Mouse (Mus musculus): Measurements from ENCODE around the gene Nup133.

The Nup133 gene

DNA sequence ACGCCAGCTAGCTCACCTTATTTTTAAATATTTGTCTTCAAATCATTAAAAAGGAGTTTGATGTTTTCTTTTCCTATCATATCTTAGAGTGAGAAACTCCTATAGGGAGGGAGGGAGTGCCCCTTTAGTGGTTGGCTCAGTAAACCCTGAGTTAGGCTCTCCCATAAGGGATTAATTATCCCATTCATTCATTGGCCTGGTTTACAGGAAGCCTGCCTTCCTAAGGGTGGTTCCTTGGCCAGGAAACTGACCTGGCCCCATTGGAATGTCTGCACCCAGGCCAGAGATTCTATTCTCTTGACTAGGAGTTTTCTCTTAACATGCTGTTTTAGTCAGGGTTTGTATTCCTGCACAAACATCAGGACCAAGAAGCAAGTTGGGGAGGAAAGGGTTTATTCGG, 61.1 kb downstream of the Nup133 start:
- DNase-seq (ENCODE audit: low read depth, low spot score), result no peak

DNA sequence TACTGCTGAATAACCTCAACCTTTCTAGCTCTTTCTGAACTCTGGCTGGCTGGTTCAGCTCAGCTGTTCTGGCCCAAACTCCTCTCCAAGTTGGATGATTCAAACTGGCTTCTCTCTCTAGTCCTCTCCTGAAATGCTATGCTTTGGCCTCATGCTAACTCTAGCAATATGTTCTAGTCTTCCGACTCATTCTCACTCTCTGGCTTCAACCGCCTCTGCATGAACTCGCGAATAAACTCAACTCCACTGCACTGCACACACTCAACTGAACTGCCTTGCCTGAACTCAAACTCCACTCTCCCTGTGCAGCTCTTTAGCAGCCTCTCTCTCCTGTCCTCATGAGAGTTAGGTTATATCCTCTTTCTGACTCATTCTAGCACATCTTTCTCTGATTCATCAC, 61.9 kb downstream of the Nup133 start:
- DNase-seq (ENCODE audit: low read depth, low spot score), result no peak

DNA sequence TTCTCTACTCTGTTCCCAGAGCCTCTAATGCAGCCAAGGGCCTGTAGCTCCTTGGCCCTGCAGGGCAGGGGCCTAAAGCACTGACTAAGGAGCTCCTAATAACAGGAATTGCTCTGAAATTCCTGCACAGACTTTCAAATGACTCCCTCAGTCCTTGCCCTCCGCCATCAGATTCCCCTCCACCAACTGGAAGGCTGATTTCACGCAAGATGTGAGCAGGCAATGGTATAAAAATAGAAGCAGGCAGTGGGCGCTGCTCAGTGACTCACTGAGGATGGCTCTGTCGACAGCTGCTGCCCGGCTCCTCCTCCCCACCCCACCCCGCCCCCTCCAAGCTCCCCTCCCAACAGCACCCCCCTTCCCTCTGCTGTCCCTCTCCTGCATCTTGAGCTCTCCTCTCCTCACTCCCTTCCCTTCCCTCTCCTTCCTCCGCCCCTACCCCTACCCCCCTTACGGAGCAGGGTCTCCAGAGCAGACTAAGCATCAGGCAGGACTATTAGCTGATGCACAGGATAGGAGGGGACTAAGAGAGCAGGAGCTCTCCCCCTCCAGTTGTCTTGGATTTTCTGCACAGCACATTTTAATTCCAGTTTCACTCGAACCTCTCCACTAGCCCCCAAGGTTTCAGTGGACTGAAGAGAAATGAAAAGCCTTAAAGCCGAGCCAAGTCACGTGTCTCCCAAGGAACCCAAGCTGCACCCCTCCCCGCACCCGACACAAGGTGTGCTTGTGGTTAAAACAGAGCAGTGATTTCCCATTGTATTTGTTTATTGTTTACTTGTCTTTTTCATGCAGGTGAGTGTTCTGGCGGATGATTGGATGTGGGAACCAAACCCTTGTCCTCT, 64.1 kb downstream of the Nup133 start:
- DNase-seq (ENCODE audit: low read depth, low spot score), result peak; percentile 81

DNA sequence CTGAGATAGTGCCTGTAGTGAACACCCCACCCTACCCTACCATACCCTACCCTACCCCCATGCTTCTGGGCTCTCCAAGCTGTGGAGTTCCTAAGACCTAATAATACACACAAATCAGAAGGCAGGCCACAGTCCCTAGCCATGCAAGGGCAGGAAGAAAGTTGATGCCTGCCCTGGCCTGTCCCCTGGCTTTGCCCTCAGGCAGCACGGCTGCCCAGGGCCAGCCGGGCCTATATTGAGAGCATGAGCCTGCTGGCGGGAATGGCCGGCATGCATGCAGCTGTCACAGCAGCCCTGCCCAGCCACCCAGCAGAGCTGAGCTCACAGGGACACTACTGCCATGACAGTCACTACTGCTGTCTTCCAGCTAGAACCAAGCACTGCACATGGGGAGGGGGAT, 66.0 kb downstream of the Nup133 start:
- peak; percentile 96 for DNase-seq (ENCODE audit: low read depth, low spot score)

DNA sequence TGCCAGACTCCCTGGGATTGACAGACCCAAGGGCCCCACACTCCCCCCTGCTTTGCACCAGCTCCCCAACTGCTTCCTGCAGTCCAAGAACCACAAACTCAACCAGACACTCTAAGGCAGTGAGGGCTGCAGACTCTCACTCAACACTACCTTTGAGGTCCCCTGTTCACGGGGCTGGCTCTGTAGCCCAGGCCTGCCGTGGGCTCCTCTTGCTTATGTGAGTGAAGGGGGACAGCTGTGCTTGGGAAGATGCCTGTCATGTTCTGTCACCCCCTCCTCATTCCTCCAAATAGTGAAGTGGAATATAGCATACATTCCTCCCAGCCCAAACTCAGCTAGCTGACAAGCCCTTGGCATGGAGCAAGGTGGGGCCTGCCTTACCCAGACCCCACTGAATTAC, 66.7 kb downstream of the Nup133 start:
- DNase-seq (ENCODE audit: low read depth, low spot score), result no peak

DNA sequence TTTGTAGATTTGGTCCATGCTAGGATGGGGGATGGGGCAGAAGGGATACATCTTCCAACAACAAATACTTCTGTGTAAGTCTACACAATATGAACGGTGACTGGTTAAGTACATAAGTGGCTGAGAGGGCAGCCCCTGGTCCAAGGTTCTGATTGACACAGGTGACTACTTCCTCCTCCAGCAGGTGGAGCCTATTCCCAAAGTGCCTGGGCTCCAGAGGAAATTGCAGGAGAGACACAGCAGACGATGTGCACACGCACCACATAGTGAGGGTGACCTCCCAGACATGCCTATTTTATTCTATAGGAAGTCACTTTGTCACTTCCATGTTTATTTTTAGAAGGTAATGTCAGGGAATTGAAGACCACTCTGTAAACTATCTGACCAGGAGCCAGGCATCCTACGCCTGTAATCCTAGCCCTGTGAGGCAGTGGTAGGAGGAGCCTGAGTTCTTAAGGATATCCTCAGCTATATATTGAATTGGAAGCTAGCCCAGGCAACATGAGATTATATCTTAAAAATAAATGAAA, 68.2 kb downstream of the Nup133 start:
- DNase-seq (ENCODE audit: low read depth, low spot score), result no peak

DNA sequence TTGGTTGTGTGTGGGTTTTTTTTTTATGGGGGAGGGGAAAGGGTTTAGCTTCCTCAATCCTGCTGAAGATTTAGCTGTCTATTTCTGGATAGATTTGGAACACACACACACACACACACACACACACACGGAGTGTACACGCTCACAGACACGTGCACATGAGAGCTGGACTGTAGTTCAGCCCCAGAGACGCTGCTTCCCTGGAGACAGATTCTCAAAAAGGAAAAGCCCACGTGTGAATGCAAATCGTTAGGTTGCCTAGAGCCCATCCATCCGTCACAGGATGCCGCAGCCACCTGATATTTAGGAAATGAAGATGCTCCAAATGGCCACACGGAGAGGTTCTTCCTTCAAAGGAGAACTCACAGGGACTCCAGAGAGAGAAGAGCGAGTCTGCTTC, 68.8 kb downstream of the Nup133 start:
- no peak for DNase-seq (ENCODE audit: low read depth, low spot score)

DNA sequence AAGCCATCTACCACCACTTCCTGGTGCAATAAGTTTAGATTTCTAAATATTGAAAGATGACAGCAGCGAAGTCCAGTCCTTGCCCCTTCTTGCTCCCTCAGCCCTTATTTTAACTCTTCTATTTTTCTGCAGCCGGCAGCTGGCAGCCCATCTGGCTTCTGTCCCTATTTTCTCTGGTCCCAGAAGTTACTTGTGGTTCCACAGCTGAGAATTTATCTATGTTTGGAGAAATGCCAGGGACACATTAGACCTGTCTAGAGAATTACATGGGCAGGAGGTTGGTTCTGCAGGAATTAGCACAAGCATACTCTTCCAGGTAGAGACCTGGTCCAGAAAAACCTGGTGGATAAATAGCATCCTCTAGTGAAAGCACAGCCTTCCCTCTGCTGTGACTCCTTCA, 71.2 kb downstream of the Nup133 start:
- no peak for DNase-seq (ENCODE audit: low read depth, low spot score)

DNA sequence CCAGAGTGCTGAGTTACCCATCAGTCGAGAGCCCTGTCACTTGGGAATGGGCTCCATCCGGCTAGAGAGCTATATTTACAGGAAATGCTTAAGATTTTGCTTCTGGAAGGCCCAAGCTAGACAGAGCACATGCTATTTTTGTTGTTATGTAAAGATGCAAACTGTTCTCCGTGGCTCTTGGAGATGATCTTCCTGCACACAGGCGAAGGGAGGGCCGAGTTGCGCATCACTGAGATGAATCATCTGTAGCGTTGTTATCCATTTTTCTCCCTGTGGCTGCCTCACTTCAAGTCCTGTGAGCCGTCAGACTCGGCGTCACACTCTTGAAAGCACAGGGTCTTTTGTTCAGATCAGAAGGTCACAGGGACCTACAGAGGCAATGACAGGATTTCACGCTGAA, 74.7 kb downstream of the Nup133 start:
- no peak for DNase-seq (ENCODE audit: low read depth, low spot score)

DNA sequence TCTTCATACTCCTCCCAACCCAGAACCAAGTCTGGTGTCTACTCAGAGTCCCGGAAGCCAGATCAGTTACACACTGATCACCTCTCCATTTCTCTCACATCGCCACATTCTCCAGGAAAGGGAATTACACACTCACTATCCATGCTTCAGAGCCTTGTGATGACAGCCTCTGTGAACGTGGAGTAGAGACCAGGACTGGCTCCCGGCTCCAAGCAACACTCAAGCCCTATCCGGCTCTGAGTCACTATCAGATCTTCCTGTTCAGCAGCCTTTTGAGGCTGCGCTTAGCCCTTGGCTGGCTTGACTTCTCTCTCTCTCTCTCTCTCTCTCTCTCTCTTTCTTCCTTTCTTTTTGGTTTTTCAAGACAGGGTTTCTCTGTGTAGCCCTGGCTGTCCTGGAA, 75.7 kb downstream of the Nup133 start:
- no peak for DNase-seq (ENCODE audit: low read depth, low spot score)

DNA sequence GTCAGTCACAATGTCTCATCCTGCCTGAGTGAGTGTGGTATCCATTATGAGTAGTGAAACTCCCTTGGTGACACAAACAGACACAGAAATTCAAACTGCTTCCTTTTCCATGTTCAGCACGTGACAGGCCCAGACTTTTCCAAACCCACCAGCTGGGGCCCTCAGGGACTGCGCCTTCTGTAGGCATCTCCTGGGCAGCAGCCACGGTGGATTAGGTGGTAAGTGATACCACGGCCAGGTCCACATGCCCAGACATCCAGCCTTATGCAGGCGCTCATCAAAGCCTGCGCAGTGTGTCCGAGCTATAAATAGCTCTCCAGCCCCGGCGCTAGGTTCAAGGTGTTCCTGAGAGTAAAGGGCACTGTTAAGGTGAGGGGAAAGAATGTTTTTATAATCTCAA, 77.0 kb downstream of the Nup133 start:
- peak; percentile 93 for DNase-seq (ENCODE audit: low read depth, low spot score)

DNA sequence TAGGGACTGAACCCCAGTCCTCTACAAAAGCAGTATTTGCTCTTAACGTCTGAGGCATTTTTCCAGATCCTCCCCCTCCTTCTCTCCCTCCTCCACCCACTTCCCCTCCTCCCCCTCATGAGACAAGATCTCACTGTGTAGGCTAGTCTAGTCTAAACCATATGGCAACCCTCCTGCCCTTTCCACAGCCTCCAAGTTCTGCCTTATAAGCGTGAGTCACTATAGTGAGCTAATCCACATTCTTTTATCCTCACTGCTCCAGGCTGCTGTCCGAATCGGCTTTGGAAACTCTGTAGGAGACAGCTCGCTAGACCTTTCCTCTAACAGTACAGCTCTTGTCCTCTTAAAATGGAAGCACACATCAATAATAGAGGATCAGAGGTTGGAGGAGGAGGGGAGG, 82.1 kb downstream of the Nup133 start:
- no peak for DNase-seq (ENCODE audit: low read depth, low spot score)

DNA sequence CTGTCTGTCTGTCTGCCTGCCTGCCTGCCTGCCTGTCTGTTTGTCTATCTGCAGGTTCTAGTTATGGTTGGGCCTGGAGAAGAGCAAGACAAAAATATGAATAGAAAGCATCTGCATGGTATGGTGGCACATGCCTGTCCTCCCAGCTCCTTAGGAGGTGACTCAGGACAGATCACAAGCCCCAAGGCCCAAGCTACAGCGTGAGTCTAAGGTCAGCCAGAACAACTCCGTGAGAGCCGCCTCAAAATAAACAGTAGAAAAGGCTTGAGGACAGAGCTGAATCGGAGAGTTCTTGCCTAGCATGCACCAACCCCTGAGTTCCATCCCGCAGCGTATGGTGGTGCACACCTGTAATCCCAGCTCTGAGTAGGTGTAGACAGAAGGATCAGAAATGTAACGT, 83.3 kb downstream of the Nup133 start:
- no peak for DNase-seq (ENCODE audit: low read depth, low spot score)

DNA sequence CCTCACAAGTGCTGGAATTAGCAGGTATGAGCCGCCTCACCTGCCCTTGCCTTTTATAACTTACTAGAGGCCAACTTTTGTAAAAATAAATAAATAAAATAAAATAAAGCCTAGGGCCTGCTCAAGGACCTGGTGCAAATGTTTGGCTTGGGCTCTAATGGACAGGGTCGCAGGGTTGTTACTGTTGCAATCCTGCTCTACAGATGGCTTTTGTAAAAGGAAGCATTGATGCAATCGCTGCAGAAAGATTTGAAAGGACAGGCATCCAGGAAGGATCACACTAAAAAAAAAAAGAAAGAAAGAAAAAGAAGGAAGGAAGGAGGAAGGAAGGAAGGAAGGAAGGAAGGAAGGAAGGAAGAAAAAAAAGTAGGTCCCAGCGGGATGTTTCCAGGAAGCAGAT, 88.7 kb downstream of the Nup133 start:
- DNase-seq (ENCODE audit: low read depth, low spot score), result no peak

DNA sequence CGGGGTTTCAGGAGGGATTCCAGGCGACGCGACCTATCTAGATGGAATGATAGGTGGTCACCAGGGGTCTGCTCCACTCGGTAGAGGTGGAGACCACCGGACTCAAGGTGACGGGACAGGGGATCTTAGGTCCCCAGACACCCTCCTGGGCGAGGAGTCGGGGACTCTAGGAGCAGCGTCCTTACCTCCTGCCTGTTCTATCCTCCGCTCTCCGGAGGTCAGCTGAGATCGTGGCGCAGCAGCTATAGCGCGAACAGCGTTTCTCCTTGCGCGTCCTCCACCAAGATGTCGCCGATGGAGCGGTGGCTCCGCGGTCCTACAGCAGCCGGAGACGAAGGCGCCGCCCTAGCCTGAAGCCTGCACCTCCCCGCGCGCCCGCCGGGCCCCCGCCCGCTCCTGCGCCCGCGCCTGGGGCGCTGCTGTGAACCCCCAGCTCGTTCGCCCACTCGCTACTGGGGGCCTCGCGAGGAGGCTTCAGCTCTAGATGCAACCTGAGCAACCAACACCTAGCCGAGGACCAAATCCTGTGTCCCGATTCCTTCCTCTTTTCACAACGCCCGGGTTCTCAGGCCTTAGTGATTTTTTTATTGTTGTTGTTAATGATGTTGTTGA, 89.3 kb downstream of the Nup133 start, which contains the start of gene Ccsap:
Gene Ccsap, minus strand, starts transcription at position 562 of the 612 bp plus-strand sequence.
- no peak for DNase-seq (ENCODE audit: low read depth, low spot score)

DNA sequence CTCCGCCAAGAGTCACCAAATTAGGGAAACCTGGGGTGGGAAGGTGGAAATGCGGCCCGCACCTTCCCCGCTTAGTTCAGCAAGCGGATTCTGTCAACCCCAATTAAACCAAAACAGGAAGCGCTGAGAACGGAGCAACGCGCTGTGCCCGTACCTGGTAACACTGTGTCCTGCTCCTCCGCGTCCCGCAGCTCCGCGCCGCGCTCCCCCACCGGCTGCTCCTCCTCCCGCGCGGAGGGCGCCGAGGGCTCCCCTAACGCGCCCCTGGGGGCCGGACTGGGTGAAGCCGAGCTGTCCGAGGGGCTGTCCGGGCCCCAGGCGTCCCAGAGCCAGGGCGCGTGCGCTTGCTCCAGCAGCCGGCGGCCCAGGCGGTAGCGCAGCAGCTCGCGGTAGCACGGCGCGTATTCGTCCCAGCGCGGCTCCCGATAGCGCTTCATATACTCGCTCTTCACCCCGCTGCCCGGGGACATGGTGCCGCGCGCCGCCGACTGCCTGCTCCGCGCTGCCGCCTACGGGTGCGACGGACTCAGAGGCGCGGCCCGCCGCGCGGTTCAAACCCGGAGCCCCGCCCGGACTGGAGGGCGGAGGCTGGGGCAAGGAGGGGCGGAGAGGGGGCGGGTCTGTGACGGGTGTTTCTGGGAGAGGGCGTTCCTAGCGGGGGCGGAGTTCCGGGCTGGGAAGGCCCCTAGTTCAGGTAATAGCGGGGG, 90.0 kb downstream of the Nup133 start:
- peak; percentile 80 for DNase-seq (ENCODE audit: low read depth, low spot score)

DNA sequence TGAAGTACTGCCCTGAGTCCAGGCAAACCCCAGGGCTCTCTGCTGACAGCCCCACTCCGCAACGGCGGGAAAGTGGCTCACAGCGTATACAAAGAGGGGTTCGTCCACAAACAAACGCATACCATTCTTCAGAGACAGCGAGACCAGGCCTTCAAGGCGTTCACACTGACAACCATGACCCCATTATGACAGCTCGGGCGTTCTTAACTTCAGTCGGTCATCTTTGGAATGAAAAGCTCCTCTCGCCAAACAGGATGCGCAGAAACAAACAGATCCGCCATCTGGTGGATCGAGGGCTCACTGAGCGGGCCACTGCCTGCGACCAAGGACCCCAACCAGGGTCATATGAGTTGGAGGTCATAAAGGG, 90.5 kb downstream of the Nup133 start:
- no peak for DNase-seq (ENCODE audit: low read depth, low spot score)

DNA sequence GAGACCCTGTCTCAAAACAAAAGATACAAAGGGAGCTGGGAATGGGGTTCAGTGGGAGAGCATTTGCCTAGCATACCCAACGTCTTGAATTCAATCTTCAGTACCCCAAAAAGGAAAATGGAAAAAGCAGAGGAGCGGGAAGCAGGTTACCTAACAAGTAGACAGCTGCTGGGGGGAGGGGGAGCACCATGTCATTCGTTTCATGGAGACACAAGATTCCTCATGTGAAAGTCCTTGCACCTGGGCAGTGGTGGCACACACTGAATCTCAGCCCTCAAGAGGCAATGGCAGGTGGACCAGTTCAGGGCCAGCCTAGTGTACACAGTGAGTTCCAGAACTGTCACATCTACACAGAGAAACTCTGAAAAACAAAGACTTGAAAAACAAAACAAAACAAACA, 91.7 kb downstream of the Nup133 start:
- DNase-seq (ENCODE audit: low read depth, low spot score), result no peak

DNA sequence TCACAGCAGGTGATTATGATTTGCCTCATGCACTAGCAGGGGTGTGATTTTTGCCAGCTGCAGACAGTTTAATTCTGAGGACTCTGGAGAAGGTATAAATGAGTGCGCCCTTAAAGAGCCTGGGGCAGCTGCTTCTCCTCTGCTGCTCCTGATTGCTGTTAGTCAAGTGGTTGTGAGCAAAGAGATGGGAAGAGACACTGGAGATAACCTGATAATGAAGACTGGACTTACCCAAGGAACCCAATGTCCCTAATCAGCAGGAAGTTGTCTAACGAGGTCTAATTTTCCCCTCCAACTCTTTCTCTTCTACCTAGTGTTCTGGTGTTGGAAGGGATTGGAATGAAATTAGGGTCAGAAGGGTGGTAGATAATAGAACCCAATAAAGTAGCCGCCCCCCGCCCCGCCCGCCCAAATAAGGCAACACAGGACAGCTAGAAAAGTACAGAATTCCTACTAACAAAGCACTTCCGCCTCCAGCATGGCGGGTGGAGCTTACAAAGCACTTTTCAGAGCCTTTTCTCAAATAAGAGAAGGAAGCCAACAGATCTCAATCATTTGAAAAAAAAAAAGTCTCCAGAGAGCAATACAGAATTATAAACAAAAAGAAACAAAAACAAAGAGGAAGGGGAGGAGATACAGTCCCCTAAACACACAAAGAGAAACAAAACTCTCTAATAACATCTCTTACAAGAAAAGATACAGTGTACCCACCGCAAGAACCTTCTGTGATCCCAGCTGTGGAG, 94.2 kb downstream of the Nup133 start:
- DNase-seq (ENCODE audit: low read depth, low spot score), result no peak

DNA sequence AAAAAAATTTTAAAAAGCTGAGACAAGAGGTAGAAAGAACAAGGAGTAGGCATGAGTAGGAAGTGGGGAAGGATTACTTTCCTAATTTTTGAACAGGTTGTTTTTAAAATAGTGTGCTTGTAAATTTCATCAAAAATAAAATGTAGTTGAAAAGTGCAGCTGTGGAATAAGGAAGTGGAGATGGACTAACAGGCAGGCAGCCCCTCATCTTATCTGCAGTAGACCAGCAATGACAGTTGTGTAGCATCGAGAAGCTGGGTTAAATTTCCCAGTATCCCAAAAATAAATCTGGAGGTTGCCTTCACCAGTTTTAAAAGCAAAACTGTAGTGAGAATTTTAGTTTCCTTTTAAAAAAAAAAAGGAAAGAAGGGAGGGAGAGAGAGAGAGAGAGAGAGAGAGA, 94.8 kb downstream of the Nup133 start:
- no peak for DNase-seq (ENCODE audit: low read depth, low spot score)

DNA sequence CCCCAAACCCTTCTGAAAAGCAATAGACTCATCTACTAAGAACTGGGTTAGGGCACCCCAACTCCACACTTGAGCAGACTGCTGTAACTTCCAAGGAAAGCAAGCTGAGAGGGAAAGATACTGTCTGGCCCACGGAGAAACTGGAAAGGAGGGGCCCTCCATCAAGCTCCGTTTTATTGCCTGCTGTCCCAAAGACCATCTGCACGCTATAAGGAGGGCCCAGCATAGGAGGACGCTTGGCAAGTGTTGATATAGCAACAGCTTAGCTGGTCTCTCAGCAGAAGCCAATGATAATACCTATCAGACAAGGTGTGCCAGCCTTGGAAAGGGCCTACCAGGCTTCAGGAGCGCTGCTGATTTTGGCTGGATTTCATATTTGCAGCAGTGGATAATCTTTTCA, 97.5 kb downstream of the Nup133 start:
- no peak for DNase-seq (ENCODE audit: low read depth, low spot score)

DNA sequence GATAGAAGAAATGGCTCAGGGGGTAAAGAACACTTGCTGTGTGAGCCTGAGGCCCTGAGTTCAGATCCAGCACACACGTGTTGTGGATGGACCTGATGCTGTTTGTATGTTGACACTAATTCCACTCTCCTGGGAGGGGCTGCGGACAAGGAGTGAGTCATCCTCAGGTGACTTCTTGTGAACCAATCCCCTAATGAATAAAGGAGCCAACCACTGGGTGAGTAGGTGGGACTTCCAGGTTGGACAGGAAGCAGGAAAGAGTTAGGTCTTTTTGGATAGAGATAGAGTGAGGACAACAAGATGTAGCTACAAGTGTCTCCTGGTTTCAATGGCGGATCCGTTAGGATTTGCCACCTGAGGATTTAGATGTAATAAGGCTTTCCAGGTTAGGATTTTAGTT, 99.7 kb downstream of the Nup133 start:
- no peak for DNase-seq (ENCODE audit: low read depth, low spot score)

Measured in skeletal muscle tissue, adult 2 months (tissue).